Mouse (Mus musculus) E14TG2a.4 (cell line): ENCODE measurements around the gene Lin9.

Source experiments
- CTCF ChIP-seq: conservative IDR thresholded peaks from 2 replicates; pipeline ENCODE4 v1.5.1; 2014; ENCODE audit warnings: low read length
- NANOG ChIP-seq: IDR thresholded peaks from 2 replicates; pipeline ENCODE4 v1.6.1; 2014; ENCODE audit warnings: borderline replicate concordance, low read length, mixed read lengths
- POU5F1 ChIP-seq: IDR thresholded peaks from 2 replicates; pipeline ENCODE4 v1.6.1; 2014; ENCODE audit warnings: low read length, borderline replicate concordance

DNA sequence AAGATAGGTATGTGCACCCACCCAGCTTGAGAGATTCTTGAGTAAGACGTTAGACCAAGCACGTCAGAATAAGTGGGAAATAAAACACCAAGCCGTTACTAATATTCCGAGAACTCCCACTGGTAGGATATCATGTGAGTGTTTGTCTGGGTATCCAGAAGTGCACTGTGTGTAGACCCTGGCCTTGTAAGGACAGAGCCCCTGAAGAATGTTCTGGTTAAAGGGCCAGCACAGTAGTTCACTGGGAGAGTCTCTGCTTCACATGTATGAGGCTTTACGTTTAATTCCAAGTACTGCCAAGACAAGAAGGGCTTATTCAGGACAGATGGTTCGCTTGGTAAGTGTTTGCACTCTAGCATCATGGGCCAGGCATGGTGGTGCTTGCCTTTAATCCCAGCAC is 78.5 kb downstream of the Lin9 start:
- no peak for TF ChIP-seq CTCF
- no peak for TF ChIP-seq POU5F1
- no peak for TF ChIP-seq NANOG
